Mouse (Mus musculus) ES-E14 (cell line): ENCODE results near the gene Rgs6.

ENCODE experiments used
- CHD2 ChIP-seq: IDR thresholded peaks from 2 replicates; pipeline ENCODE4 v1.6.1; 2014; ENCODE audit warnings: mild to moderate bottlenecking, low read depth, low read length, inconsistent platforms
- HCFC1 ChIP-seq: IDR thresholded peaks from 2 replicates; pipeline ENCODE4 v1.6.1; 2012; ENCODE audit warnings: low read length, inconsistent platforms, borderline replicate concordance; ENCODE audit not compliant: insufficient read depth
- MAFK ChIP-seq: IDR thresholded peaks from 2 replicates; pipeline ENCODE4 v1.6.1; 2014; ENCODE audit warnings: mild to moderate bottlenecking, low read depth, low read length, inconsistent platforms; ENCODE audit not compliant: insufficient read depth
- ZC3H11A ChIP-seq: IDR thresholded peaks from 2 replicates; pipeline ENCODE4 v1.6.1; 2012; ENCODE audit warnings: low read depth, mild to moderate bottlenecking, inconsistent platforms, low read length, borderline replicate concordance
- ZNF384 ChIP-seq: IDR thresholded peaks from 2 replicates; pipeline ENCODE4 v1.6.1; 2012; ENCODE audit warnings: low read depth, low read length, inconsistent platforms

- TF ChIP-seq ZNF384 = no peak
- TF ChIP-seq CHD2 = no peak
- TF ChIP-seq ZC3H11A = no peak
- no peak for TF ChIP-seq MAFK
- no peak for TF ChIP-seq HCFC1
Measured at GRCm38 (mm10) chr12:82780936-82781335, 192.8 kb downstream of the Rgs6 start.
